Mouse (Mus musculus): ENCODE results near the gene Fxyd7.

Gene Fxyd7

GRCm38 (mm10) chr7:31007775-31008174 lies 43.5 kb downstream of the Fxyd7 start:
- in situ Hi-C loops (cut with MboI, MseI), result no loop called here

- in situ Hi-C loops (cut with MboI, MseI), result no loop called here
These were observed 48.6 kb downstream of the Fxyd7 start for GRCm38 (mm10) chr7:31002650-31003049.

DNA sequence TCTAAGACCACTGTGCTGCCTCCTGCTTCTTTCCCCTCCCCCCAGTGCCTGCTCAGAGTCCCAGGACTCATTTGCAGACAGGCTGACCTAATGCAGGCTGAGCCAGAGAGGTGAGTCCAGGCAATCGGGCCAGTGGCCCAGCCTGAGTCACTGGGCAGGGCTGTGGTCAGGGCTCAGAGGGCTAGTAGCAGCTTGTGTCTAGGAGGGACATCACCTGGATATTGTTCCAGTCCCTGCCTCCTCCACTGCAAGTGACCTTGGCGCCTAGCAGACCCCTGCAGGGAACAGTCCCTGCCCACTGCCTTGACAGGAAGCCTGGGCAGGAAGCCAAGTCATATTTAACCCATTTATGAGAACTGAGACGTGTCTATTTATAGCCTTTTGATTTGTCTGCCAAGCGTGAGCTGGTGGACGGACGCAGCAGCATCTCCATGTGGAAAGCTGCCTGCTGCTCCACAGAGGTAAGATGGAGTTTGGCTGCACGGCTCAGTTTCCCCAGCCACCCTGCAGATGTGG lies 50.7 kb downstream of the Fxyd7 start:
- in situ Hi-C loops (cut with MboI, MseI), result no loop called here

DNA sequence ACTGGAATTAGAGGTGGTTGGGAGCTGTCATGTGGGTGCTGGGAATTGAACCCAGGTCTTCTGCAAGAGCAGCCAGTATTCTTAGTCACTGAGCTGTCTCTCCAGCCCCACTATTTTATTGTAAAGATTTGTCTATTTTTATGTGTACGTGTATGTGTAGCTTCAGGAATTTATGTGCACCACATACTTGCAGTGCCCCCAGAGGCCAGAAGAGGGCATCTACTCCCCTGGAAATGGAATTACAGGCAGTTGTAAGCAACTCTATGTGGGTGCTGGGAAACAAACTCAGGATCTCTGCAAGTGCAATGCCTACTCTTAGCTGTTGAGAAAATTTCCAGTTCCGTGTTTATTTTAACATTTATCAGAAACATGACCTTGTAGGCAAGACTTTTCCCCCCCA lies 54.8 kb downstream of the Fxyd7 start:
- in situ Hi-C loops (cut with MboI, MseI), result no loop called here

GRCm38 (mm10) chr7:30993986-30994385 lies 57.3 kb downstream of the Fxyd7 start:
- in situ Hi-C loops (cut with MboI, MseI), result no loop called here

Data from T-helper 2 cell (primary cell).